Mouse (Mus musculus) embryonic facial prominence, embryonic 14.5 days (tissue): ENCODE results near the gene Tbc1d7. TPM values are rescaled to one million over a fixed set of nuclear protein-coding genes. Genes with fewer than 3 reads are reported as not detected.
A peak's percentile ranks its signal among the peaks of the same experiment; 100 is the strongest.

Source experiments
- ATAC-seq: fragments of 200-750 bp; cut with Nextera tagmentation; 2 replicates; pipeline ENCODE4 v1.8.0; 2017; ENCODE audit warnings: low read depth, moderate number of reproducible peaks, moderate TSS enrichment
- DNase-seq: peaks from one replicate; pipeline ENCODE4 v3.0.0-alpha.2; 2015; ENCODE audit warnings: low spot score
- H3K27ac ChIP-seq: fragments of 300-500 bp; sonication (generic); replicated peaks from 2 replicates; pipeline ENCODE4 v1.5.1; 2014; ENCODE audit warnings: low read depth, mild to moderate bottlenecking, low read length, moderate library complexity
- H3K27me3 ChIP-seq: fragments of 300-500 bp; sonication (generic); replicated peaks from 2 replicates; pipeline ENCODE4 v1.6.1; 2014; ENCODE audit warnings: low read length; ENCODE audit not compliant: control insufficient read depth, insufficient read depth
- H3K36me3 ChIP-seq: fragments of 300-500 bp; sonication (generic); 2 replicates; pipeline ENCODE4 v1.6.1; 2014; ENCODE audit warnings: low read length, mixed read lengths; ENCODE audit not compliant: control insufficient read depth, insufficient read depth
- H3K4me1 ChIP-seq: fragments of 300-500 bp; sonication (generic); 2 replicates; pipeline ENCODE4 v1.6.1; 2014; ENCODE audit warnings: antibody characterized with exemption, low read length; ENCODE audit not compliant: control insufficient read depth, insufficient read depth
- H3K4me2 ChIP-seq: fragments of 300-500 bp; sonication (generic); 2 replicates; pipeline ENCODE4 v1.6.1; 2014; ENCODE audit warnings: low read depth, mild to moderate bottlenecking, low read length, moderate library complexity, mixed read lengths
- H3K4me3 ChIP-seq: fragments of 300-500 bp; sonication (generic); 2 replicates; pipeline ENCODE4 v1.5.1; 2014; ENCODE audit warnings: low read depth, mild to moderate bottlenecking, low read length
- H3K9ac ChIP-seq: fragments of 300-500 bp; sonication (generic); 2 replicates; pipeline ENCODE4 v1.6.1; 2014; ENCODE audit warnings: low read depth, mild to moderate bottlenecking, low read length, moderate library complexity, mixed read lengths
- H3K9me3 ChIP-seq: fragments of 300-500 bp; sonication (generic); 2 replicates; pipeline ENCODE4 v1.6.1; 2016; ENCODE audit warnings: low read length; ENCODE audit not compliant: control insufficient read depth
- WGBS: fragments of 180-500 bp; shearing (Covaris S2); extraction: QIAGEN DNeasy Blood & Tissue Kit; methylation state at CpG from one replicate; pipeline ENCODE4 v1.1.7; 2014; 5-methylcytosine and 5-hydroxymethylcytosine counted together
- polyA plus RNA-seq: library from polyadenylated mRNA; unstranded; fragments of >200 nt; fragmentation: Nextera tagmentation; extraction: Ambion mirVana; gene quantifications from 2 replicates; pipeline ENCODE4 v1.2.1, GENCODE M21; 2014

The Tbc1d7 gene
- polyA plus RNA-seq, 1 experiment from 2014 or later: 45.9 TPM

DNA sequence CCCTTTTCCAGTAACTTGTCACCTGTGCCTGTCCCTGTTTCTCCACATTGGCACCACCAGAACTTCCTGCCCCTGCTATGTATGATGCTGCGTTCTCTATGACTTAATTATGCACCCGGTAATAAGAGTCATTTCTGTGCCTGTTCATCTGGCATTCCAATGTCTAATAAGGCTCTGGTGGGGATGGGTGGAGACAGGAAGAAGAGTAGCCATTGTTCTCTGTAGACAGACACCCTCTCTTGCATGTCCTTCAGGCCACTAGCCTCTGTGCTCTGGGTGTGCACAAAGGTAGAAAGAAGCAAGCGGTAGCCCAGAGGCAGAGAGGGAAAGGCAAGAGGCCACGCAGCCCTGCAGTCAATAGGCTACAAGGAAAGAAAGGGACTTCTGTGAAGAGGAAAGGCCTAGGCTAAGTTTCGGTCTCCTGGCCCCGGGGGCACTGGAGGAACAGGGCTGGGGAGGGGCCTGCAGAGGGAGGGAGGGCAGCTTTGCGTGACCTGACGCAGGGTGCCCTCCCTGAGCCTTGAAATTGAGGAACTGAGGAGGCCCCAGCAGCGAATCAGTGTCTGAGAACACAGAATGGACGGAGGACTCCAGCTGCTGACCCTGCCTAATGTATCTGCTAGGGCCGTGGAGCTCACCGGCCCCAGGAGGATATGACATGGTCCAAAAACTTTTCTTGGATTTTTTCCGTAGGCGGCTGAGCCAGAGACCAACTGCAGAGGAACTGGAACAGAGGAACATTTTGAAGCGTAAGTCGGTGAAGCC is 48.8 kb downstream of the Tbc1d7 start:
- Histone ChIP-seq H3K4me3 (no peak overlapping the region), H3K4me2 (no peak overlapping the region), H3K9me3 (no peaks in the 10 kb centered on the region), H3K9ac (no peak overlapping the region), H3K4me1 (peaks cover 14% of the 10 kb centered on the region), H3K36me3 (no peaks in the 10 kb centered on the region), H3K27me3 (no peaks in the 10 kb centered on the region), H3K27ac (no peak overlapping the region)
- ATAC-seq: no peak
- no peak for DNase-seq
- WGBS: 44% methylated on average over 16 of the region's 16 CpGs

DNA sequence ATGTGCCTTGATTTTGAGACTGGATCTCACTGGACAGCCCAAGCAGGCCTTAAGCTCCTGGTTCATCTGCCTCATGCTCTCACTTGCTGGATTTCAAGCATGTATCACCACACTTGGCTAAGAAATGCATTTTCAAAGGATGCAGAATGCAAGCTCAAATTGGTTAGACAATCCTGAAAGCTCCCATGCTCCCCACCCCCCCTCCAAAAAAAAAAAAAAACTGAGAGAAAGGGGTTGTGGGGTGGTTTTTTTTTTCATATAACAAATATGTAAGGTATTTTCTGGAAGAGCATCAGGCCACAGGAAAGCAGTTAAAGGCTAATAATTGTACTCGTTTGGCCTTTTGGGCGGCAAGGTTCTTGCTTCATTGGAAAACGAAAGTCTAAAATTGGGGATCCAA is 58.2 kb downstream of the Tbc1d7 start:
- 83% methylated on average over 3 of the region's 3 CpGs for WGBS
- H3K4me3 ChIP-seq: no peak overlapping the region

DNA sequence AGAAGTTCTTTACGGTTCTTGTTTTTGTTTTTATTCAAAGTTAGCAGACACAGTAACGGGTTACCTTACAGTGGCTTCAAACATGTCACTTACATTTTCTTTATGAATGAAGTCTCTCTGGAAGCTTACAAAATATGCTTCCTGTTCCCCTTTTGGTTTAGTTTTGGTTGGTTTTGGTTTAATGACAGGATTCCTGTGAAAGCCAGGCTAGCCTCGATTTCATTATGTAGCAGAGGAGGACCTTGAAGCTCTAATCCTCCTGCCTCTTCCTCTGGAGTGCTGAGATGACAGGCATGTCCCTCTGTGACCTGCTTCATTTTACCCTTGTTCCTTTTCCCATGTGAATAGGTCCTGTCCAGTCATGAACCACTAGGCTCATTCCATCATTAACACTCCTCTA is 58.6 kb downstream of the Tbc1d7 start:
- no peak overlapping the region for H3K27ac ChIP-seq
- H3K4me2 ChIP-seq: no peak overlapping the region
- 76% methylated on average over 3 of the region's 3 CpGs for WGBS
- H3K27me3 ChIP-seq: no peaks in the 10 kb centered on the region
- ATAC-seq (no peak), DNase-seq (no peak)
- H3K4me3 ChIP-seq: no peak overlapping the region
- no peaks in the 10 kb centered on the region for H3K36me3 ChIP-seq
- no peak overlapping the region for H3K9ac ChIP-seq
- H3K4me1 ChIP-seq: no peaks in the 10 kb centered on the region
- H3K9me3 ChIP-seq: peaks cover 9% of the 10 kb centered on the region; the same call in 1 of the 2 replicates

More for the DNA sequence above, 58.2 kb downstream of the Tbc1d7 start:
- Histone ChIP-seq H3K27me3 (no peaks in the 10 kb centered on the region), H3K9me3 (peaks cover 9% of the 10 kb centered on the region; the same call in 1 of the 2 replicates), H3K4me2 (no peak overlapping the region), H3K27ac (no peak overlapping the region), H3K4me1 (no peaks in the 10 kb centered on the region), H3K36me3 (no peaks in the 10 kb centered on the region), H3K9ac (no peak overlapping the region)
- DNase-seq: no peak
- no peak for ATAC-seq

DNA sequence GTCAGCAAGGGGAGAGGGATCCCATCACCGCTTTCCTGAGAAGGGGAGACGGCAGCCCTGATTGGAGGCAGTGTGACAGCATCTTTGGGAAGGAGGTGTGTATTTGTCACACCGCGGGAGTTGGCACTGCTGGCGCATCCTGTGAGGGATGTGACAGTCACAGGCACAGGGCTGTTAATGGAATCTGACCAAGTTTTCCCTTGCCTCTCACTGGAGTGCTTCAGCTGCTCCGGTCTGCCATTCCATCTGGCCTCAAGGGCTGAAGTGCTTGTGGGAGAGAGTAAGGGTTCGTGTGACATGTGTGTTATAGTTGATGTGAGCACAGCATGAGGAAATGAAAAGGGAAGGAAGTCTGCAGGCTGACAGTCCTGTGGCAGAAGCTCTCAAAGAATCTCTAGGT is 59.0 kb downstream of the Tbc1d7 start:
- Histone ChIP-seq H3K4me1 (no peaks in the 10 kb centered on the region), H3K9me3 (peaks cover 9% of the 10 kb centered on the region; the same call in 1 of the 2 replicates), H3K36me3 (no peaks in the 10 kb centered on the region), H3K27me3 (no peaks in the 10 kb centered on the region), H3K9ac (no peak overlapping the region), H3K4me3 (no peak overlapping the region), H3K4me2 (no peak overlapping the region), H3K27ac (no peak overlapping the region)
- WGBS: 65% methylated on average over 7 of the region's 7 CpGs
- DNase-seq (peak; percentile 31), ATAC-seq (no peak; the same call in 1 of the 2 replicates)

DNA sequence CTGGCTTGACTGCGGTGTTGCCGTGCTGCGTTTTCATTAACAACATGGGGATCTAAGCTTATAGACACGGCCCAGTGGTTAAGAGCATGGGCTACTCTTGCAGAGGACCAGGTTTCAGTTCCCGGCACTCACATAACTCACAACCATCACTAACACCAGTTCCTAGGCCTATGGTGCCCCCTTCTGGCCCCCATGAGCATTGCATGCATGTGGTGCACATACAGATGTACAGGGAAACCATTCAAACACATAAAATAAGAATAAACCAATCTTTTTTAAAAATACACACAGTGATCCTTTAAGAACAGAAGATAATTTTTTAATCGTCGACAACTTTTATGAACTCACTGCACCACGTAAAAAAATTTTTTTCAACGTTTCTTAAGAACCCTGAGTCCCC is 66.8 kb downstream of the Tbc1d7 start:
- Histone ChIP-seq H3K36me3 (no peaks in the 10 kb centered on the region), H3K4me3 (no peak overlapping the region), H3K4me1 (no peaks in the 10 kb centered on the region), H3K27ac (no peak overlapping the region), H3K4me2 (no peak overlapping the region), H3K27me3 (no peaks in the 10 kb centered on the region), H3K9ac (no peak overlapping the region), H3K9me3 (peaks cover 5% of the 10 kb centered on the region)
- 95% methylated on average over 9 of the region's 9 CpGs for WGBS
- DNase-seq: no peak
- no peak for ATAC-seq

DNA sequence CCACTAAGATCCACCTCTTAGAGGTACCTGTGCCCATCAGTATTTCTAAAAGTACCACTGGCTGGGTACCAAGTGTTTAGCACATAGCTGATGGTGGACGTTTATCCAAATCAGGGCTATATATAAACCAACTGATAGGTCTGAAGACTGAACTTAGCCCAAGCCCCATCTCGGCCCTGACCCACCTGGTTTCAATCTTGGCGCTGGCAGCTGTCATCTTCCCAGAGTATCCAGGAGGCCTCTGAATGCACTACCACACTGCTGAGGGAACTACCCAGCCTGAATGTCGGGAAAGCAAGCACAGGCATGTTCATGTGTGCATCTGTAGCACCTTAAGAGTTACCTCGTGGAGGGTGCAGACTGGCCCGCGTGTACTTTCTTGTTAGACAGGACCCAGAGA is 68.4 kb downstream of the Tbc1d7 start:
- H3K4me3 ChIP-seq: no peak overlapping the region
- no peak overlapping the region for H3K4me2 ChIP-seq
- 51% methylated on average over 7 of the region's 7 CpGs for WGBS
- H3K9ac ChIP-seq: no peak overlapping the region
- H3K27me3 ChIP-seq: no peaks in the 10 kb centered on the region
- ATAC-seq (no peak), DNase-seq (peak; percentile 18)
- no peaks in the 10 kb centered on the region for H3K4me1 ChIP-seq
- H3K27ac ChIP-seq: no peak overlapping the region
- H3K36me3 ChIP-seq: no peaks in the 10 kb centered on the region
- peaks cover 5% of the 10 kb centered on the region for H3K9me3 ChIP-seq

Other genes starting within 250 kb of the Tbc1d7 start
- 1.2 and 1.8 TPM in 2 replicates for gene Gfod1, start 132.7 kb upstream of the Tbc1d7 start, polyA plus RNA-seq
- gene Sirt5, start 194.0 kb upstream of the Tbc1d7 start, polyA plus RNA-seq: 14.8 and 18.2 TPM in 2 replicates
- 137 and 145 TPM in 2 replicates for gene Nol7, start 226.9 kb upstream of the Tbc1d7 start, polyA plus RNA-seq